Mouse (Mus musculus) intestine, postnatal 0 days (tissue): ENCODE measurements around the gene Krt71. TPM values are rescaled to one million over a fixed set of nuclear protein-coding genes. Genes with fewer than 3 reads are reported as not detected.

ENCODE experiments used
- ATAC-seq: fragments of 200-750 bp; cut with Nextera tagmentation; 2 replicates; pipeline ENCODE4 v1.8.0; 2017; ENCODE audit warnings: mild to moderate bottlenecking, moderate TSS enrichment, moderate library complexity
- H3K27ac ChIP-seq: fragments of 300-500 bp; sonication (generic); 2 replicates; pipeline ENCODE4 v1.5.1; 2014; ENCODE audit warnings: mild to moderate bottlenecking, low read depth, low read length, moderate library complexity
- H3K27me3 ChIP-seq: fragments of 300-500 bp; sonication (generic); replicated peaks from 2 replicates; pipeline ENCODE4 v1.6.1; 2014; ENCODE audit warnings: low read length, mixed read lengths; ENCODE audit not compliant: control insufficient read depth, insufficient read depth
- H3K36me3 ChIP-seq: fragments of 300-500 bp; sonication (generic); 2 replicates; pipeline ENCODE4 v1.6.1; 2014; ENCODE audit warnings: mild to moderate bottlenecking, moderate library complexity; ENCODE audit not compliant: control insufficient read depth, insufficient read depth
- H3K4me1 ChIP-seq: fragments of 300-500 bp; sonication (generic); replicated peaks from 2 replicates; pipeline ENCODE4 v1.6.1; 2014; ENCODE audit warnings: antibody characterized with exemption, low read length, mixed read lengths; ENCODE audit not compliant: control insufficient read depth, insufficient read depth
- H3K4me2 ChIP-seq: fragments of 300-500 bp; sonication (generic); replicated peaks from 2 replicates; pipeline ENCODE4 v1.6.1; 2014; ENCODE audit warnings: low read depth, mild to moderate bottlenecking, moderate library complexity
- H3K4me3 ChIP-seq: fragments of 300-500 bp; sonication (generic); 2 replicates; pipeline ENCODE4 v1.5.1; 2014; ENCODE audit warnings: low read depth, low read length
- H3K9ac ChIP-seq: fragments of 300-500 bp; sonication (generic); 2 replicates; pipeline ENCODE4 v1.6.1; 2014; ENCODE audit warnings: mild to moderate bottlenecking, low read depth, low read length
- H3K9me3 ChIP-seq: fragments of 300-500 bp; sonication (generic); 2 replicates; pipeline ENCODE4 v1.6.1; 2016; ENCODE audit warnings: mixed run types; ENCODE audit not compliant: control insufficient read depth
- CTCF ChIP-seq: sonication (generic); IDR thresholded peaks from 2 replicates; pipeline ENCODE4 v1.5.1; 2016; ENCODE audit warnings: low read depth, mild to moderate bottlenecking, control low read depth, antibody characterized with exemption, moderate library complexity
- WGBS: fragments of 180-500 bp; shearing (Covaris S2); extraction: QIAGEN DNeasy Blood & Tissue Kit; methylation state at CpG from one replicate; pipeline ENCODE4 v1.1.7; 2014; 5-methylcytosine and 5-hydroxymethylcytosine counted together
- polyA plus RNA-seq: library from polyadenylated mRNA; unstranded; fragments of >200 nt; fragmentation: Nextera tagmentation; extraction: Ambion mirVana; gene quantifications from 2 replicates; pipeline ENCODE4 v1.2.1, GENCODE M21; 2015

The Krt71 gene
- not detected in 2 replicates for polyA plus RNA-seq

DNA sequence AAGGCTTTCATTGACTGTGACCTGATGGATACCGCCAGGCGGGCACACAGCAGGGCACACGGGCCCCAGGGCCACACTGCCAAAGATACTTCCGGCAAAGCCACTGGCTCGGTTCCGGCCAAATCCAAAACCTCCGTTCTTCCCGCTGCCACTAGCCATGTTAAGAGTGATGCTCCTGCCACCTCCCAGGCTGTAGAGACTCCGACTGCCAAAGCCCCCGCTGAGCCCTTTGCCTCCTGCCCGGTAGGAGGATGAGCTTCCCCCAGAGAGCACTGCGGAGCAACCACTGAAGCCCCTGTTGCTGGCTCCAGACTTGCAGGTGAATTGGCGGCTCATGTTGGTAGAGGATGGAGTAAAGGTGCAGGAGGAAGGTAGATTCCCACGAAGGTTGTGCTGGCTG is at the start of gene Krt71:
Krt71 (minus strand) TSS at position 399 of the 400 bp plus-strand sequence.
- Histone ChIP-seq H3K4me2 (no peak within 1 kb of the TSS), H3K36me3 (no peaks in the 10 kb centered on the region), H3K27me3 (no peaks in the 10 kb centered on the region), H3K4me1 (no peaks in the 10 kb centered on the region), H3K9me3 (no peaks in the 10 kb centered on the region), H3K9ac (no peak within 1 kb of the TSS), H3K27ac (no peak within 1 kb of the TSS), H3K4me3 (no peak within 1 kb of the TSS)
- WGBS = 62% methylated on average over 14 of the region's 14 CpGs
- TF ChIP-seq CTCF = no peak
- ATAC-seq = no peak

DNA sequence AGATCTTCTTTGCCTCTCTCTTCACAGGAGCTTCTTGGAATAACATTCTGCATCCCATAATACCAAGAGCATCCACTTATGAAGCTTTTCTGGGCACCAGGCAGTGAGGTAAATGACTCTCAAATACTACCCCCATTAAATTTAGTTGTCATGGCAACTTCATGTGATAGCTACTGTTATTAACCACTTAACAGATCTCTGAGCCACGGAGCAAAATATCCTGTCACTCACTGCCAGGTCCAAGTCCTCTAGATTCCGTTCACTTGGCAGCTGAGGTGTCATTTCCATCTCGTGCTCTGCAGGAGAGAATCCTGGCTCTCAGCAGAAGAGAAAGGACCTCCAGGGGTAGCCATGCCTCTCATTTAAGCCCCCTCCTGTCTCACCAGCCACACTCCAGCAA is 48.0 kb upstream of the Krt71 start:
- Histone ChIP-seq H3K27me3 (no peaks in the 10 kb centered on the region), H3K9ac (no peak overlapping the region), H3K4me1 (no peaks in the 10 kb centered on the region), H3K4me2 (no peak overlapping the region), H3K36me3 (no peaks in the 10 kb centered on the region), H3K9me3 (no peaks in the 10 kb centered on the region), H3K4me3 (no peak overlapping the region), H3K27ac (no peak overlapping the region)
- no peak for TF ChIP-seq CTCF
- ATAC-seq = no peak
- 18% methylated on average over 3 of the region's 3 CpGs for WGBS

DNA sequence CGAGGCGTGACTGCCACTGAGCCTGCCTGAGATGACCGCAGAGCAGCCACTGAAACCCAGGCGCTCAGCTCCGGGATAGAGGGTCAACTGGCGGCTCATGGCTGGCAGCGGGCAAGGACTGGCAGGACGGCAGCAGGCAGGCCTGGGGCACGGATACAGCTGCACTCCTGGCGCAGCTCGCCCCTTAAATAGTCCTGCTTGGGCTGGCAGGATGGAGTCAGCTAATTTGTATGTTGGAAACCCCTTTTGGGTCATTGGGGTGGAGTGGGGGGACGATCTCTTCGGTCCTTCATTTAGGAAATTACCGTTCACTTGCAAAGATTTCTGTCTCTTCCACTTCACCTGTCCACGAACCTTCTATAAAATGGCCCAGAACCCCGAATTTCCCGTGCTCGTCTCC is 43.5 kb upstream of the Krt71 start, which contains the start of gene Krt72:
Krt72 (minus strand) TSS at position 101 of the 400 bp plus-strand sequence.
- Histone ChIP-seq H3K4me1 (no peaks in the 10 kb centered on the region), H3K9ac (no peak within 1 kb of the TSS), H3K9me3 (no peaks in the 10 kb centered on the region), H3K27me3 (no peaks in the 10 kb centered on the region), H3K4me3 (no peak within 1 kb of the TSS), H3K36me3 (no peaks in the 10 kb centered on the region), H3K4me2 (no peak within 1 kb of the TSS), H3K27ac (no peak within 1 kb of the TSS)
- ATAC-seq = no peak
- WGBS = 91% methylated on average over 18 of the region's 18 CpGs
- TF ChIP-seq CTCF = no peak

DNA sequence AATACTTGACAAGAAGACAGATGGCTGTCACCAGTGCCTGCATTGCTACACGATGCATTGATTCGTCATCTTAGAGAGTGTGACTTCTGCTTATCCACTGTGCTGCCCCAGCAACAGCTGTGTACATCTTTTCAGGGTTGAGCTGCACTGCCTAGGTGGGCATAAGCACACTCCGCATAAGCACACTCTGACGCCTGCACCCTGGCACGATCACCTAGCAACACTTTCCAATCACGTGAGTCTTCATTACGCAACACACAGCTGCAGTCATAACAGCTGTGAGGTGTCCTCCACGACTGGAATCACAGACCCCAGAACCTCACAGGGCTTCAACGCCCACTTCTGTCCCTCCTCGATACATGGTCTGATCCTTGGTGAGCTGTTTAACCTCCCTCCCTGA is 30.5 kb upstream of the Krt71 start:
- H3K4me2 ChIP-seq = no peak overlapping the region
- no peaks in the 10 kb centered on the region for H3K4me1 ChIP-seq
- no peaks in the 10 kb centered on the region for H3K9me3 ChIP-seq
- ATAC-seq = no peak
- H3K27ac ChIP-seq = no peak overlapping the region
- no peak overlapping the region for H3K4me3 ChIP-seq
- no peaks in the 10 kb centered on the region for H3K36me3 ChIP-seq
- H3K27me3 ChIP-seq = no peaks in the 10 kb centered on the region
- no peak overlapping the region for H3K9ac ChIP-seq
- 51% methylated on average over 10 of the region's 10 CpGs for WGBS
- TF ChIP-seq CTCF = no peak

DNA sequence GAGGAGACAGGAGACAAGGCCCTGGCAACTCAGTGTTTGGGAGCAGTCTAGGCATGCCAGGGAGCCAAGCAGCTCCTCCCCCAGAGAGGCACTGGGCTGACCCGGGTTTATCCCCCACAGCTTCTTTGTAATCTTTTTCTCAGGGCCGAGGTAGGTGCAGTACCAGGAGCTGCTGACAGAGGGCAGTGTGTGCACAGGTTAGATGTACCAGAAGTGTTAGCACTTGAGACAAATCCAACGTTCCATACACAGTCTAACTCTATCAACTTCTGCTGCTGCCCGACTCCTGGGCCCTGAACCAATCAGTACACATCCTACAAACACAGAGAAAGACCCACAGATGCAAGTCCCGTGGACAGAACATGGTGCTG is 29.8 kb upstream of the Krt71 start:
- H3K36me3 ChIP-seq = no peaks in the 10 kb centered on the region
- H3K27me3 ChIP-seq = no peaks in the 10 kb centered on the region
- H3K9me3 ChIP-seq = no peaks in the 10 kb centered on the region
- H3K4me2 ChIP-seq = no peak overlapping the region
- no peaks in the 10 kb centered on the region for H3K4me1 ChIP-seq
- no peak overlapping the region for H3K4me3 ChIP-seq
- H3K9ac ChIP-seq = no peak overlapping the region
- 2% methylated on average over 5 of the region's 5 CpGs for WGBS
- peak; percentile 92 for TF ChIP-seq CTCF
- H3K27ac ChIP-seq = no peak overlapping the region
- ATAC-seq = peak; percentile 48

DNA sequence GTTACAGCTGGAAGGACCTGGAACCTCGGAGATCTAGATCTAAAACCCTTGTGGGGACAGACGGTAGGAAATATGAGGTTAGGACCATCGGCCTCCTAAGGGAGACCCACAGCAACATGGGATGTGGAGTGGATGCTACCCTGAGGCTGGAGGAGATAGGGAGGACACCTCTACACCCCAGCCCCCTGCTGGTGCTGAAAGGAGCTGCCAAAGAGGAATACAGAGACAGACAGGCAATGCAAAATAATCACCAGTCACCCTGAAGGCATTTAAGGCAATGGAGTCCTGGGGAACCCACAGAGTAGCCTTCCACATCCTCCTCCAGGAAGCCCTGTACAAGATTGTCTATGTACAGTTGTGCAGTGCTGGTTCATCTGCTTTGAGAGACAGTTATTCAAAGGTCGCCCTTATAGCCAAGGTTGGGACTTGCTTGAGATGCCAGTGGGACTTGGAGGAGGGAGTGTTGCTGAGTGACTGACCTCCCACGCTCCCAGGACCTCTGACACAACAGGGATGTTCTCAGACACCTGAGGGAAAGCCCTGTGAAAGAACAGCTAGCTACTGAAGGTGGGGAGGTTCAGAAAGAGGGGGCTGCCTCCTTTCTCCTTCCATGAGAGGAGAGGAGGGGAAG is 29.3 kb upstream of the Krt71 start:
- WGBS = 70% methylated on average over 5 of the region's 5 CpGs
- Histone ChIP-seq H3K4me3 (no peak overlapping the region), H3K4me2 (no peak overlapping the region), H3K36me3 (no peaks in the 10 kb centered on the region), H3K4me1 (no peaks in the 10 kb centered on the region), H3K27me3 (no peaks in the 10 kb centered on the region), H3K9me3 (no peaks in the 10 kb centered on the region), H3K9ac (no peak overlapping the region), H3K27ac (no peak overlapping the region)
- TF ChIP-seq CTCF = peak; percentile 71
- ATAC-seq = no peak
